Mouse (Mus musculus) liver, embryonic 18 days (tissue): ENCODE results near the gene Perm1. TPM values are rescaled to one million over a fixed set of nuclear protein-coding genes. Genes with fewer than 3 reads are reported as not detected.

ENCODE experiments used
- polyA plus RNA-seq: library from polyadenylated mRNA; depleted of rRNA; stranded (reverse); fragments of >200 nt; gene quantifications from 2 replicates; pipeline ENCODE4 v1.2.3, GENCODE M21; 2012; rRNA removed

The Perm1 gene
- 0.12 TPM in 2 replicates for polyA plus RNA-seq

GRCm38 (mm10) chr4:156215649-156216048 is at the start of gene Perm1:
Gene Perm1, plus strand, starts transcription at chr4:156215868.

GRCm38 (mm10) chr4:156197131-156197828 is 18.4 kb upstream of the Perm1 start, which contains the start of gene Agrn:
Gene Agrn, minus strand, starts transcription at chr4:156197488.

GRCm38 (mm10) chr4:156200623-156201475 is 14.8 kb upstream of the Perm1 start, which contains the start of gene Isg15:
Gene Isg15, minus strand, starts transcription at chr4:156200818.

DNA sequence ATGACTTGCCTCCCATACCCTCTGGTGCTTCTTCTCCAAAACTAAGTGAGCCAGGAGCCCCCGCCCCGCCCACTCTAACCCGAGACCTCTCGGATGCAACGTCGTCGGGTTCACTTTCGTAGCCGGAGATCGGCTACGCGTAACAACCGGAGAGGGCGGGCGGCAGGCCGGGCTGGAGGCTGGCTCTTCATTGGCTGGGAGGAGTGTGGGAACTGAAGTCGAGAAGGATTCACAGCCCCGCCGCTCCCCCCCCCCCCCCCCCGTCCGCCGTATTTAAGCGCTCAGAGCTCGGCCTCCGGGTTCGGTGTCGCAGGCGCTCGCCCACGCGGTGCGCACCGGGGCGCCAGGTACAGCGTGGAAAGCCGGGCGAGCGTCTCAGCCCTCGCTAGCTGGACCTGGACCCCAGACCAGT is 12.7 kb upstream of the Perm1 start, which contains the start of gene AW011738:
Gene AW011738 (plus strand): TSS at position 304 of the 412 bp plus-strand sequence.

DNA sequence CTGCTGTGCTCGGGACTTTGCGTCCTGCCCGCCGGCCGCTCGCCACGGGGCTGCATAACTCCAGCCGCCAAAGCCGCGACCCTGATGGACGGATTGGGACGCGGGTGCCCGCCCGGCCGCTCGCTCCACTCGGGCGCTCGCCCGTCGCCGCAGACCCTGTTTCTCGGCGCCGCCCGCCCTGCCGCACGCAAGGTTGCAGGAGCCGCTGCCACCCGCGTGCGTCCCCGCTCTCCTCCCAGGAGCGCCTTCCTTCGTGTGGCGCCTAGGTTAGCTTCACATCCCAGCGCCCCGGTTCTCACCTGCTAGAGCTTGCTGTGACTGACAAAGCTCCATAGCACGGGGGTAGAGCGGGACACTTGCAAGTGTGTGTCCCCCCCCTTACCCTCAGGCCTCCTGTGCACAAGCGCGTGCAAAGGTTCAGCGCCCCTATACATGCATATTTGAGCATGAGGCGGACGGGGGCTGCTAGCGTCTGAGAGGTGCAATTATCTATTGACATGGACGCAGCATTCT is 19.1 kb downstream of the Perm1 start, which contains the start of gene Plekhn1:
Gene Plekhn1 (minus strand): TSS at position 157 of the 513 bp plus-strand sequence.

GRCm38 (mm10) chr4:156235808-156236533 is 20.3 kb downstream of the Perm1 start, which contains the start of gene Noc2l:
Gene Noc2l, plus strand, starts transcription at chr4:156236010.

GRCm38 (mm10) chr4:156255078-156255839 is 39.6 kb downstream of the Perm1 start, which contains the start of gene Samd11:
Gene Samd11, minus strand, starts transcription at chr4:156255657.

Other genes starting within 250 kb of the Perm1 start
- gene B3galt6, start 223.2 kb upstream of the Perm1 start, polyA plus RNA-seq, result 2.4 TPM in 2 replicates
- 36.5 and 36.9 TPM in 2 replicates for gene Sdf4, start 223.0 kb upstream of the Perm1 start, polyA plus RNA-seq
- gene Tnfrsf4, start 202.0 kb upstream of the Perm1 start, polyA plus RNA-seq, result 0.71 and 1.2 TPM in 2 replicates
- gene Tnfrsf18, start 189.7 kb upstream of the Perm1 start, polyA plus RNA-seq, result 0.54 and 0.59 TPM in 2 replicates
- gene Ttll10, start 156.5 kb upstream of the Perm1 start, polyA plus RNA-seq, result 0.67 and 0.83 TPM in 2 replicates
- 9.1 and 9.9 TPM in 2 replicates for gene 9430015G10Rik, start 105.9 kb upstream of the Perm1 start, polyA plus RNA-seq
- gene Rnf223, start 85.4 kb upstream of the Perm1 start, polyA plus RNA-seq, result 0.14 and 0.21 TPM in 2 replicates
- 19.8 and 22.7 TPM in 2 replicates for gene Agrn, start 18.4 kb upstream of the Perm1 start, polyA plus RNA-seq
- gene Isg15, start 15.1 kb upstream of the Perm1 start, polyA plus RNA-seq, result 100 and 213 TPM in 2 replicates
- 2.5 and 3.4 TPM in 2 replicates for gene AW011738, start 12.6 kb upstream of the Perm1 start, polyA plus RNA-seq
- 7.3 and 8.4 TPM in 2 replicates for gene Plekhn1, start 19.0 kb downstream of the Perm1 start, polyA plus RNA-seq
- gene Noc2l, start 20.1 kb downstream of the Perm1 start, polyA plus RNA-seq, result 38.7 and 42.0 TPM in 2 replicates
- gene Samd11, start 39.8 kb downstream of the Perm1 start, polyA plus RNA-seq, result 25.0 and 28.5 TPM in 2 replicates
- gene Vmn2r-ps159, start 115.2 kb downstream of the Perm1 start, polyA plus RNA-seq, result not detected in 2 replicates